Mouse (Mus musculus): ENCODE measurements around the gene Dcaf15.

The Dcaf15 gene

DNA sequence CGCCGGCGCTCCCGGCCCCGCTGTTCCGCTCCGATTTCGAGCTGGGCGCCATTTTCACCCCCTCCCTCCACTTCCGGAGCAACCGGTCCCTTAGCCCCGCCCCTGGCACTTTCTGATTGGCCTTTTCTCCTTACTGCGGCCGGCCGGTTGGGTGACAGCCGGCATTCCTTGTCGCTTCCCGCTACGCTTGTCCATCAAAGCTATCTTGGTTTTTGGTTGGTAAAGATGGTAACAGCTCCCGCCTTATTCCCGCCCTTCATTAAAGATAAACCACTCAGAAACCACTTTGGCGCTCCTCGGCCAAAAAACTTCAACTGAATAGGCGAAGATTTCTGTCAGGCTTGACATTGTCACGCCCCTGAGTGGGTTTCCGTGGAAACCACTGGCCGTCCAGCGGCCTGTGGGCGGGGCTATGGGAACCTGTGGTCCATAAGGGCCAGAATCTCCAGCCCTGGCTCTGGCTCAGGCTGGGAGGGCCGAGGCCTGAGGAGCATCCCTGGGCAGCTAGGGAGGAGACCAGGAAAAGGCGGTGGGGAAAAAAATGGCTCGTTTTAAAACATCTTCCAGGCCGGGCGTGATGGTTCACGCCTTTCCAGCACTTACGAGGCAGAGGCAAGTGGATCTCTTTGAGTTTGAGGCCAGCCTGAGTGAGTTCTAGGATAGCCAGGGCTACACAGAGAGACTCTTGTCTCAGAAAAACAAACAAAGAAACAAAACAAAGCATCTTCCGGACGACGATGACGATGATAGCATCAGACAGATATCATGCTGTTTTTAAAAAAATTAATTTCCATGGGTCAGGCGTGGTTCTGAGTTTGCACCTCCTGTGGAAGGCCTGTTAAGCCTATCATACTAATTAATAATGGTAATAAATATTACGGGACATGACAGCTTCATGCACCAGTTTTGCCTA lies at the start of gene Dcaf15:
Gene Dcaf15 (minus strand): TSS at position 72 of the 913 bp plus-strand sequence.
- DNase-seq, result peak; percentile 100

DNA sequence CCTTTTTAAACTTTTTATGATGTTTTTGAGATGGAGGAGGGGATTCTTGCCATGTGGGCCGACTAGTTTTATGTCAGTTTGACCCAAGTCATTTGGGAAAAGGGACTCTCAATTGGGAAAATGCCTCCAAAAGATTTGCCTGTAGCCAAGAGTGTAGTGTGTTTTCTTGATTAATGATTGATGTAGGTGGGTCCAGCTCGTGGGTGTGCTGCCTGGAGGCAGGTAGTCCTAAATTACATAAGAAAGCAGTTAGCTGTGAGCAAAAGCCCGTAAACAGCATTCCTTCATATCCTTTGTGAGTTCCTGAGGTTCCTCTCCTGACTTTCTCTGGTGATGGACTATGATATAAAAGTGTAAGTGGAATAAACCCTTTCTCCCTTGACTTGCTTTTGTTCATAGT lies 44.6 kb upstream of the Dcaf15 start:
- DNase-seq, result no peak

DNA sequence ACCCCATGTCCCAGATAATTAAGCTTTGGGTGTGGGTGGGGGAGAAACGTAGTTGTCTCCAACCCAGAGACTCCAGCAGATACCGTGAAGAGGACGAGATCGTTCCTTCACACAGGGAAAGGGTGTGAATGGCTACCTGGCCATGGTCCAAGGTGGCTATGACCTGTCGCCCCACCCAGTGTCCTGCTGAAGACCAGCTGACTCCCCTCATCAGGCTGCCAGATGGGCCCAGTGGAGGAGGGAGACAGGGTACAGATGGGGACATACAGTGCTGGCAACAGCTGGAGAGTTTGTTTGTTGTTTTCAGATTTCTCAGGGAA lies 43.9 kb upstream of the Dcaf15 start:
- DNase-seq, result peak; percentile 55 to 56

- peak; percentile 94 to 97 for DNase-seq
Observed at GRCm38 (mm10) chr8:84147769-84148530, 43.4 kb upstream of the Dcaf15 start, which contains the start of the genes Cc2d1a and 4930432K21Rik. Gene Cc2d1a, minus strand, starts transcription at chr8:84147936. Gene 4930432K21Rik, plus strand, starts transcription at chr8:84148025.

DNA sequence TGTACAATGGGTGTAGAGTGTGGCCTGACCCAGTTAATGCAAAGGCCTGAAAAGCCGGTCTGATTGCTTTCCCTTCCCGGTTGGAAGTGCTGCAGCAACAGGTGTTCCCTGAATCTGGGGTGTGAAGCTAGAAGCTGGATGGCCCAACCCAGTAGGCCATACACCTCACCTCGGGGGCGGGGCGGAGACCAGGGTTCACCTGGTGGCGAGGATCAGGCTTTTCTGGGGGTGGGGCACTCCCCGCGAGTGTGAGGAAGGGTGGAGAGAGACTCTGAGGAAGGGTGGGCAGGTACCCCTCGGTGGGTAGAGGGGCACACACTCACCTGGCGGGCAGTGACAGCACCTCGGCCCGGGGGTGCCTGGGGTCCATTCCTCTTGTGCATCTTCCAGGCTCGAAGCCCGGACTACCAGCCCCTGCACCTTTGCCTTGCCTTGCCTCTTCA lies 42.8 kb upstream of the Dcaf15 start:
- peak; percentile 66 to 67 for DNase-seq

GRCm38 (mm10) chr8:84144636-84145245 lies 40.2 kb upstream of the Dcaf15 start:
- no peak for DNase-seq

GRCm38 (mm10) chr8:84140838-84141237 lies 36.3 kb upstream of the Dcaf15 start:
- DNase-seq, result no peak

DNA sequence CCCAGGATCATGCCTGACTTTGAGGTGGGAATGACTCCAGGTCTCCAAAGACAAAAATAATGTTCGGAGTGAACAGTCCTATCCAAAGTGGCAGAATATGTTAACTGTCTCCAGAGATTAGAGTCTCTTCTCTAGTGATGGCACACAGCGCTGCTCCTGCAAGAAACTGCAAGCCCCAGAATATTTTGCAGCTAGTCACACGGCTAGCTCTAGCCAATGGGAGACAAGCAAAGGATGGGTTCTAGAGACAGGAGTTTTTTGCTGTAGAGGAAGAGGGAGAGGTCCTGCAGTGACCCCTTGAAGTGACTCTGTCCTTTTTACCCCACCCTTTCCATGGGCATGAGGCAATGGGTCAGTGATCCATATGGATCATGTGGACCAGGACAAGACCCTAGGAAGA lies 33.3 kb upstream of the Dcaf15 start:
- DNase-seq, result no peak

GRCm38 (mm10) chr8:84132225-84132624 lies 27.7 kb upstream of the Dcaf15 start:
- no peak for DNase-seq

GRCm38 (mm10) chr8:84130806-84131205 lies 26.2 kb upstream of the Dcaf15 start:
- peak; percentile 79 to 84 for DNase-seq

DNA sequence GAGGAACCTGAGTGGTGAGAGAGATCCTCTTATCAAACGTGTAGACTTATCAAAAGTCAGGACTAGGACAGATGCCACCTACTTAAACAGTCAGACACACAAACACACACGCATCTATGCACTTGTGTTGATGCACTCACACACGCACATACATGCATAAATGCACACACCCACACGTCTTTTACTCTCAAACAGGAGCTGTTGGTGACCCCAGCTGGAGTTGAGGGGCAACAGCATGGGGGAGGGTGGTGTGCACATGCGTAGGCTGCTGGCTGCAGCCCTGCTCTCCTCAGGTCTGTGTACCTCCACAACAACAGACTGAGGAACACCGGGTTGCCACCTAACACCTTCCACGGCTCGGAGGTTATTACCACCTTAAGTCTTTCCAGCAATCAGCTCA lies 23.7 kb upstream of the Dcaf15 start:
- no peak for DNase-seq

GRCm38 (mm10) chr8:84127202-84127901 lies 22.8 kb upstream of the Dcaf15 start:
- DNase-seq, result no peak

GRCm38 (mm10) chr8:84126742-84127141 lies 22.2 kb upstream of the Dcaf15 start:
- no peak for DNase-seq

DNA sequence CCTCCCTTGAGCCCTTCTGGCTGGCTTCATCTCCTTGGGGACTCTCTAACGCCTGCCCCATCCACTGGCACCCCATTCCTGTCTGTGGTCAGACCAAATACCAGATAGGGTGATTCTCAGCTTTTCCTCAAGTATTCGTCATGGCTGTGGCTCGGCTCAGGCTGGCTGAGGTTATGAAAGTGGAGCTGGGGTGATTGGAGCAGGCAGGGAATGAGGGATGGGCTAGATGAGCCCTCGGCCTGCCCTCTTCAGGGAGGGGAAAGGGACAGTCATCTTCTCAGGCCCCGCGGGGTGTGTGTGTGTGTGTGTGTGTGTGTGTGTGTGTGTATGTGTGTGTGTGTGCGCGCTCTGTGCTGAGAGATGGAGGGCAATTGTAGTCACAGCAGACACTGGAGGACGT lies 21.1 kb upstream of the Dcaf15 start, which contains the start of gene Podnl1:
Gene Podnl1 (plus strand): TSS at position 334 of the 400 bp plus-strand sequence.
- no peak for DNase-seq

- DNase-seq, result no peak
Observed at GRCm38 (mm10) chr8:84122151-84122550, 17.6 kb upstream of the Dcaf15 start.

- DNase-seq, result no peak
Observed at GRCm38 (mm10) chr8:84115646-84116045, 11.1 kb upstream of the Dcaf15 start.

GRCm38 (mm10) chr8:84106216-84107040 lies 1.9 kb upstream of the Dcaf15 start:
- no peak for DNase-seq

DNA sequence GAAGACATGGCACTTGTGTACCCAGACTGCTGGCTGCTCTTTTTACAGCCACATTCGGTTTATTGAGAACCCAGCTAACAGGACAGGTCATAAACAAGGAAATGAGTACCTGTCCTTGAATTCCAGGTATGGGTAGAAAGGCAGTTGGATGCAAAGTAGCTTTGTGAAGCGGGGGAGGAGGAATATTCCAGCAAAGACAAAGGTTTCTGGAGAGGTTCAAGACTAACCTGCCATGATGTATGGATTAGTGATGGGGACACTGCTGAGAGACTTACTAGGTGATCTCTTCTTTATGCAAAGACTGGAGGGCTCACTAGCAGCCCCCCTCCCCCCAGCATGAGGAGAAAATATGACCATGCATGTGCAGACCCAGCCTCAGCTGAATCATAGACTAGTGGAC lies 1.1 kb upstream of the Dcaf15 start:
- no peak for DNase-seq

DNA sequence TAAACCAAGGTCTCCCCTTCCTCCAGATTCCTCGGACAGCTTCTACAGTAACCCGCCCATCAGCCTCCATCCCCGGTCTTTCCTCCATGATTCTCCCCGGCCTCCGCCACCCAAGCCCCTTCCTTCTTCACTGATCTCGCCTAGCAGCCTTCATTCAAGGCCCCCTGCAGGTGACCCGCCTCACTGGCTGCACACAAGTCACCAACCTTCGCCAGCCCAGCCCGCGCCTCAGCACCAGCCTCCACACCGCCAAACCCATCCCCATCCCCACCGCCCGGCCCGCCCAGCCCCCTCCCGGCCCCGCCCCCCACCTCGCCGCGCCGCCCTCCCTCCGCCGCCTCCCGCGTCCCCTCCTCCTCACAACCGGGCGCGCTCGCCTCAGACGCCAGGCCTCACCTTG lies 347 bp downstream of the Dcaf15 start:
- DNase-seq, result peak; percentile 84 to 90

- peak; percentile 80 to 82 for DNase-seq
Observed at GRCm38 (mm10) chr8:84103601-84104000, 967 bp downstream of the Dcaf15 start.

DNA sequence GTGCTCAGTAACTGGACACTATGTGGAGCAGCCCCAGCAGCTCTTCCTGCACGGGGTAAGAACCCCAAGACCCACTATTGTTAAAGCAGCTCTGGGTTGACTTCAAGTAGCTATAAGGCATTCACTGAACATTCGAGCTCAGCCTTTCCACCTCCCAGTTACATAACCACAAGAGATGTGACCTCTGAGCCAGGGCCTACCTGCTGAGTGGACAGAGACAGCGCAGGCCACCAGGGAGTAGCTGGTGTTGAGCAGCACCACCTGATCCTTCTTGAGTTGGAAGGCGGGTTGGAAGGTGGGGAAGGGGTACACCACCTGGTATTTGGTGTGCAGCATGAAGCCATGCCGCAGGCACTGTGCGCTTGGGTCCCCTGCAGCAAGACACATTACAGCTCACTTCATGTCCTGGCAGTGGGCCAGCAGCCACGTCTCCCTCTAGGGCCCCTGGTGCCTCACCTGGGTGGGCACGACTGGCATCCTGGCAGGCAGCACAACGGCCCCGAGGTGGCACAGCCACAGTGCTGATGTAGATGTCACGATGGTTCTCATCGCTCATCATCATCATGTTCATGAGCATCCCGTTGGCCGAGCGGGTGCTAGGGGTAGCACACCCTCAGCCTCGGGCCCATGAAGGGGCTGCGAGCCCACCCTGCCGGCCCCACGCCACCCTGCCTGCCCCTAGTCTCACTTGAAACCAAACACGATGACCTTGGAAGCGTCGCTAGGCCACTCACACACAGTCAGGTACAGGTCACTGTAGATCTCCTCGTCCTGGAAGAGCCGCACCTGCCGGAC lies 2.9 kb downstream of the Dcaf15 start:
- DNase-seq, result no peak

Measured in cerebellum, postnatal 10 days (tissue).